Mouse (Mus musculus) spleen, postnatal 10 days (tissue): Measurements from ENCODE around the gene Epyc.

Experiments used
- DNase-seq, 2 experiments: peaks; one replicate each; pipeline ENCODE4 v3.0.0; 2021 to 2022; ENCODE audit warnings: low spot score in 2 of 2

Epyc gene

DNA sequence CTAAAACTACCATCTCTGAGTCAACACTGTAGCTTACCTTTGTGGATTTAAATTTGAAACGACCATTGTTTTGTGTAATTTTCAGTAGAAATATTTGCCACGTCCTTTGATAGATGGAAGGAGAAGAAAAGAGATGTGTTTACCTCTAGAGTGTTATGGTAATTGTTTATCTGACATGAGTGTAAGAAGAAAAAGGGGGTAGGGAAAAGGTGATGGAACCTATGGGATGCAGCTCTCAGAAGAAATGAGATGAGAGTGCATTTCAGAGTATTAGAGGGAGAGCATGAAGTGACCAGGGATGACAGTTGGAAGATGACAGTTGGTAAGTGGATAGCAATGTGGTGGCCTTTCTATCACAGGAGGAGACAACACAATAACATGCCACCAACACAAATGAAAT is at the start of gene Epyc:
Epyc (plus strand) TSS at position 301 of the 400 bp plus-strand sequence.
- DNase-seq, result no peak

- no peak for DNase-seq
These were observed 48.2 kb upstream of the Epyc start for GRCm38 (mm10) chr10:97595680-97596079.

DNA sequence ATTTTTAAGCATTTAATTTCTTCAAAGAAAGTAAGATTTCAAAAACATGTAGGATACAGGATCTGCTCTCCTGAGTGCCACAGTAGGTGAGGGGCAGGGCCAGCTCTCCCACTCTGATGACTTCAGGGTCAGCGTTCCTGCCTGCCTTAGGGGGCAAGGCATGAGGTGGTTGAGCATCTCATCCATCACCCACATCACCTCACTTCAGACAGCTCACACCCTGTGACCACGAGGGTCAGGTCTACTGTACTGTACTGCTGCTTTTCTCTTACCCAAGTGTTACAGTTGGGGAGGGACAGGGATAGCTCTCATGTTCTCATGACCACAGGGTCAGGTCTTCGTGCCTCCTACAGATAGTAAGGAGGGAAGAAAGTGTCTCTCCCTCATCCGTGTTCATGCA is 42.1 kb upstream of the Epyc start:
- DNase-seq, result no peak

GRCm38 (mm10) chr10:97603256-97603655 is 40.6 kb upstream of the Epyc start:
- no peak for DNase-seq

DNA sequence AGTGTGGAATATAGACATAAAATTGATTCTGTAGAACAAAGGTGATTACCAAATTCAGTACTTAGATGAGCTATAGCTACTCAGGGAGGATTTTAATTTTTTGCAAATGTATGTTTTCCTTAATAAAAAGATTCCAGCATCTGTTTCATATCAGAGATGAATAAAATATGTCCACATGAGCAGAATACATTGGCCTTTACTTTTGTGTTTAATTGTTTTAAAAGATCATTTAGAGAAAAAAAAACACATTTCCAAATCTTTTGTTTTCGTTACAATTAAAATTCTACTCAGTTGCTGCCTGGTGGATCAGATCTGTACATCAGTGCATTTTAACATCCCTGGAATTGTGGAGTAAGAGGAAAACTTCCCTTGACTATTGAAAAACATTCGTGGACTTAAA is 37.3 kb upstream of the Epyc start, which contains the start of gene Kera:
Kera (plus strand) TSS at position 301 of the 400 bp plus-strand sequence.
- DNase-seq, result no peak

DNA sequence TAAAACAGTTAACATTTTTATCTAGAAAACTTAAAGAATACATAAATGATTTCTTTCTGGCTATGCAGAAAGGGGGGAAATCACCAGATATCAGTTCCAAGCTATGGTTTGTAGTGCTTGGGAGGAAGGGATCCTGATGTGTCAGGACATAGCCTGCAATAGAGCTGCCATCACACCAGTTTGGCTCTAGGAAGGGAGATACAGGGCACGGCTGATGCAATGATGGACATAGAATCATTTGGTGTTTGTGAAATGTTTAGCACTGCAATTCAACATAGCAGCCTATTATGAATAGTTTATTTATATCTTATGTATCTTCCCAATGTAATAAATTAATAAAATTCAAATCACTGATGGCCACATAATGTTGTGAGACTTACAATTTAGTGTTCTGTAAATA is 21.5 kb upstream of the Epyc start:
- DNase-seq, result no peak

GRCm38 (mm10) chr10:97624381-97624780 is 19.5 kb upstream of the Epyc start:
- DNase-seq, result no peak

- no peak for DNase-seq
These were observed 18.8 kb upstream of the Epyc start for GRCm38 (mm10) chr10:97625116-97625515.

GRCm38 (mm10) chr10:97626543-97626942 is 17.3 kb upstream of the Epyc start:
- DNase-seq, result no peak

DNA sequence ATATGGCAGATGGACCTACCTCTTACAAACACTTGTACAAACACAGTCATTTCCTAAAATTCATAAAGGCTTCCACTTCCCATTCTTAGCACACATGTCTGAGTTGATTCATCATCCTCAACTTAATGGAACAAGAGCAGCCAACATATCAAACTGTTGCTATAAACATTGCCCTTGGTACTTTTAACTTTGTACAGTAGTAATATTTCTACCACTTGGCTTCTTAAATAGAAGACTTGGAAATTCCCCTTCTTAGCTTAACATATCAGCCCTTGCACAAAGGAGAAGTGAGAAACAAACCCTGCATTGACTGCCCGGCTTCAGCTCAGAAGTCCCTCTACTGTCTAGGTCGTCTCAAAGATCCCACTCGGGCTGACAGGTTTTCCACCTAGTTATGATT is 12.8 kb upstream of the Epyc start:
- DNase-seq, result no peak

DNA sequence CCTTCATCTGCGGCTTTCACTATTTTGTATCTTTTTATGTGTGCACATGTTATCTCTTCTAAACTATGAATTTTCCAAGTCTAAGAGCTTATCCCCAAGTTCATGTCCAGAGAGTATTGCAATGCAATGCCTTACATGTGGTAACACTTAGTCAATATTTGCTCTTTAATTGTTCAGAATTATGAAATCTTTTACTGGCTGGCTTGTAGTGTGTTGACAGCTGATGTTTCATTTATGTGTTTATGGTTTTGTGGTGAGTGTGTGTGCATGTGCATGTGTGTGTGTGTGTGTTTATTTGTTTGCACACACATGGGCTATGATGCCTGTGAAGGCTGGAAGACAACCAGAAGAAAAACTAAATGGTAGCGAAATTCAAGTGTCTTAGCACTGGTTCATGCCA is 1.9 kb upstream of the Epyc start:
- DNase-seq, result no peak

- no peak for DNase-seq
These were observed 6.5 kb downstream of the Epyc start for GRCm38 (mm10) chr10:97650334-97650733.

DNA sequence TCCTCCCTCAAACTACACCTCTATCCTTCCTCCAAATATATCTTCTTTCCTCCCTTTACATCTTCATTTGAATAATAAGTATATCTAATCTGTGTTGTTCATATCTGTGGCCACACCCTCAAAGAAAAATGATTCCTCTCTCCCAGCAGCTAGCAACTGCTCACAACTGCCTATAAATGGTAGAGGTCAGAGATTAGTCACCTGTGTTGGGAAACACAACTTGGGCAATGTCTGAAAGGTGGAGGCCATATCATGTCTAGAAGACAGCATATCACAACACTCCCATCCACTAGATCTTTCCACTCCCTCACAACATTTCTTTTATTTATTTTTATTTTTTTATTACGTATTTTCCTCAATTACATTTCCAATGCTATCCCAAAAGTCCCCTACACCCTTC is 15.6 kb downstream of the Epyc start:
- no peak for DNase-seq

DNA sequence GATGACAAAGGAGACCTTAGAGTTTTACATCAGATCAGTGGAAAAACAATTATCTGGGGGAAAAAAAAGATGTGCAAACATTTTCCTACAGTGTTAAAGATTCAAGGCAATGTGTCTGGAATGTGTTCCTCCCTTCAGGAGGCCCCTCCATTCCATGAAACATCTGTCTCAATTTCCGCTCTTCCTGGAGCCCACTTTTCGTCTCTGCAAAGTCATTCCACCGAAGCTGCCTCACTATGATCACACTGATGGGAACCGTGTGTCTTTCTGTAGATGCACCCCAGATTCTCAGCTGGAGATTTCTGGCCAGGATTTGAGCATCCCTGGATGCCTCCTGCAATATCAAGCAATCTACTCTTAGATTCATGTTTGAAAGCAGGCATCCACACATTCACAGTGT is 24.8 kb downstream of the Epyc start:
- DNase-seq, result no peak

DNA sequence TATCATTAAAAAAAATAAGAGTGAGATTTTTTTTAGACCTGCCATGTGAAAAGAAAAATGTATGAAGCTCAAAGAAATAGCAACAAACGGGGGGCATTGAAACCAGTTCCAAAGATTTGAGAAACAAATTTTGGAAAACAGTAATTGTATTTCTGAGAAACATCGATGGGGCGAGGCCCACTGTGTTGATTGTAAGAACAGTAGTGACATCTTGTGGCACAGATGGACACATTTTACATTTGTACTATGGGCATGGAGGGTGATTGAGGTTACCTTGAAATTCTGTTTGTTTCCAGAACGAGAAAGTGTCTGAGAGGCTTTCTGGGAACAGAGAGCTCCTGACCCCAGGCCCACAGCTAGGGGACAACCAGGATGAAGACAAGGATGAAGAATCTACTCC is 26.3 kb downstream of the Epyc start:
- no peak for DNase-seq

GRCm38 (mm10) chr10:97673239-97673638 is 29.4 kb downstream of the Epyc start:
- no peak for DNase-seq

GRCm38 (mm10) chr10:97682981-97683380 is 39.1 kb downstream of the Epyc start:
- DNase-seq, result no peak

DNA sequence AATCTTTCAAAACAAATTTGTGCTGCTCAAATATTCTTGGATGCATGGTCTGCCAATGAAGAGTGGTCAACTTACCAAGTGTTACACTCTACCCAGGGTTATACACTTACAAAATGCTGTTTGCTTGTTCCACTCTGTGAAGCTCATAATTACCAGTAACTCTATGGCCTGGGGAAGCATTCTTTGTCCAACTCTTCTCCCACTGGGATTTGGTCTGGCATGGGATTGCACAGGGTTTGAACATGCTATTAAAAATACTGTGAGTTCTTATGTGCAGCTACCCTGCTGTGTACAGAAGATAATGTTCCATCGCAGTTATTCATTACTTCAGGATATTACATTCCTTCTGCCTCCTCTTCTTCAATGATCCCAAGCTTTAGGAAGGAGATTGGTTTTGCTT is 43.3 kb downstream of the Epyc start:
- no peak for DNase-seq

DNA sequence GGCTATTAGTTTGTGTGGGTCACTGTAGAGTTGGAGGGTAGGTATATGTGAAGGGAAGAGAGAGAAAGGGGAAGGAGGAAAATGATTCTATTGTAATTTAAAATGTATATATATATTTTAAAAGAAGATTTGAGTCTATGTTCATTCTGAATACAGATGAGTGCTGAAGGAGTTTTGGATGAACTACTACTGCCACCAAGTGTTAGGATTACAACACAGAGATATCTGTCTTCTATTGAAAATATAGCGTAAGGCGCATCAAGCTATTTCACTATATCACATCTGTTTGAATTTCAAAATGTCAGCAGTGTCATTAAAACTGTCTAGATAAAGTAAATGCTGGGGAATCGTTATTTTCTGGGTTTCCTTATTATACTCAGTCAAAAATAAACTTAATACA is 45.6 kb downstream of the Epyc start:
- no peak for DNase-seq

- DNase-seq, result no peak
These were observed 49.0 kb downstream of the Epyc start, which contains the start of gene Ccer1 for GRCm38 (mm10) chr10:97692913-97693312. Gene Ccer1, plus strand, starts transcription at chr10:97693059.

- no peak for DNase-seq
These were observed 49.7 kb downstream of the Epyc start for GRCm38 (mm10) chr10:97693398-97694135.

DNA sequence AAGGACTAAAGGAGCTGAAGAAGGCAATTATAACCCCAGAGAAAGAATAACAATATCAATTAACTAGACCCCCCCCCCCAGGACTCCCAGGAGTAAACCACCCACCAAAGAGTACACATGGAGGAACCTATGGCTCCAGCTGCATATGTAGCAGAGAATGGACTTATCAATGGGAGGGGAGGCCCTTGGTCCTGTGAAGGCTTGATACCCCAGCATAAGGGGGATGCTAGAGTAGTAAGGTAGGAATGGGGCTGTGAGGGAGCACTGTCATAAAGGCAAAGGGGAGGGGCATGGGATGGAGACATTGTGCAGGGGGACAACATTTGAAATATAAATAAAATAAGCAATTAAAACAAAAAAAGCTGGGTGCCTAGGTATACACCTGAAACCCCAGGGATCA is 58.5 kb downstream of the Epyc start:
- no peak for DNase-seq

GRCm38 (mm10) chr10:97704562-97704961 is 60.7 kb downstream of the Epyc start:
- peak in 1 of 2 experiments; percentile 33 for DNase-seq

- DNase-seq, result peak in 1 of 2 experiments; percentile 15
These were observed 68.8 kb downstream of the Epyc start for GRCm38 (mm10) chr10:97712687-97713086.
